Mouse (Mus musculus) MEL (cell line): Measurements from ENCODE around the gene Asb16. TPM values are rescaled to one million over a fixed set of nuclear protein-coding genes. Genes with fewer than 3 reads are reported as not detected.

Experiments
- DNase-seq: peaks from one replicate; pipeline ENCODE4 v3.0.0; 2011; ENCODE audit warnings: low read depth, low spot score
- H3K27ac ChIP-seq: 2 replicates; pipeline ENCODE4 v1.5.1; 2012; ENCODE audit warnings: low read depth, mild to moderate bottlenecking, control low read depth, low read length, moderate library complexity; ENCODE audit not compliant: control insufficient read depth
- H3K27me3 ChIP-seq, 2 experiments: fragments of 150-350 bp in 1 of 2; sonication (generic) in 1 of 2; 2 replicates each; pipeline ENCODE4 v1.6.1; 2012; ENCODE audit warnings: low read length in 2 of 2, mild to moderate bottlenecking in 2 of 2, improper control_type of control experiment in 1 of 2, moderate library complexity in 1 of 2; ENCODE audit not compliant: insufficient read depth in 2 of 2, control insufficient read depth in 1 of 2
- H3K36me3 ChIP-seq, 2 experiments: 2 replicates each; pipeline ENCODE4 v1.6.1; 2012 to 2014; ENCODE audit warnings: low read length in 2 of 2, improper control_type of control experiment in 1 of 2, inconsistent platforms in 1 of 2, mild to moderate bottlenecking in 1 of 2; ENCODE audit not compliant: insufficient read depth in 2 of 2, control insufficient read depth in 1 of 2
- H3K4me1 ChIP-seq, 2 experiments: fragments of 150-350 bp in 1 of 2; sonication (generic) in 1 of 2; 2 replicates each; pipeline ENCODE4 v1.6.1; 2012; ENCODE audit warnings: low read length in 2 of 2, improper control_type of control experiment in 1 of 2, mild to moderate bottlenecking in 1 of 2; ENCODE audit not compliant: insufficient read depth in 2 of 2, control insufficient read depth in 1 of 2
- H3K4me3 ChIP-seq, 2 experiments: fragments of 150-350 bp in 1 of 2; sonication (generic) in 1 of 2; 2 replicates each; pipeline ENCODE4 v1.5.1; 2012; ENCODE audit warnings: low read depth in 2 of 2, low read length in 2 of 2, mild to moderate bottlenecking in 2 of 2, moderate library complexity in 2 of 2, control low read depth in 1 of 2, improper control_type of control experiment in 1 of 2; ENCODE audit not compliant: control insufficient read depth in 1 of 2, insufficient read depth in 1 of 2
- H3K79me2 ChIP-seq: 2 replicates; pipeline ENCODE4 v1.6.1; 2012; ENCODE audit warnings: mild to moderate bottlenecking, low read length, moderate library complexity; ENCODE audit not compliant: control insufficient read depth, poor library complexity, insufficient read depth
- H3K9ac ChIP-seq: 2 replicates; pipeline ENCODE4 v1.6.1; 2012; ENCODE audit warnings: low read depth, mild to moderate bottlenecking, control low read depth, low read length, moderate library complexity; ENCODE audit not compliant: control insufficient read depth, poor library complexity, severe bottlenecking
- H3K9me3 ChIP-seq: fragments of 150-350 bp; sonication (generic); replicated peaks from 2 replicates; pipeline ENCODE4 v1.6.1; 2012; ENCODE audit warnings: mild to moderate bottlenecking, low read length, improper control_type of control experiment, moderate library complexity; ENCODE audit not compliant: insufficient read depth
- BHLHE40 ChIP-seq: IDR thresholded peaks from 2 replicates; pipeline ENCODE4 v1.6.1; 2012; ENCODE audit warnings: low read depth, mild to moderate bottlenecking, inconsistent platforms, low read length, improper control_type of control experiment, borderline replicate concordance
- CHD1 ChIP-seq: IDR thresholded peaks from 2 replicates; pipeline ENCODE4 v1.6.1; 2012; ENCODE audit warnings: low read depth, mild to moderate bottlenecking, inconsistent platforms, low read length, improper control_type of control experiment
- CTCF ChIP-seq, 3 experiments: IDR thresholded peaks in 2 of 3; conservative IDR thresholded peaks in 1 of 3; 2 replicates each; pipeline ENCODE4 v1.5.1; 2011 to 2012; ENCODE audit warnings: low read length in 3 of 3, low read depth in 2 of 3, mild to moderate bottlenecking in 2 of 3, improper control_type of control experiment in 1 of 3, inconsistent platforms in 1 of 3, mixed read lengths in 1 of 3, moderate library complexity in 1 of 3; ENCODE audit not compliant: control insufficient read depth in 1 of 3, insufficient read depth in 1 of 3, poor library complexity in 1 of 3, severe bottlenecking in 1 of 3
- EP300 ChIP-seq, 2 experiments: IDR thresholded peaks; 2 replicates each; pipeline ENCODE4 v1.6.1; 2011; ENCODE audit warnings: improper control_type of control experiment in 2 of 2, low read length in 2 of 2, low read depth in 1 of 2, mild to moderate bottlenecking in 1 of 2
- GABPA ChIP-seq: IDR thresholded peaks from 2 replicates; pipeline ENCODE4 v1.6.1; 2012; ENCODE audit warnings: low read depth, mild to moderate bottlenecking, inconsistent platforms, low read length, improper control_type of control experiment, moderate library complexity
- GATA1 ChIP-seq: IDR thresholded peaks from 2 replicates; pipeline ENCODE4 v1.6.1; 2011; ENCODE audit warnings: low read depth, low read length, improper control_type of control experiment
- KAT2A ChIP-seq: conservative IDR thresholded peaks from 2 replicates; pipeline ENCODE4 v1.6.1; 2012; ENCODE audit warnings: low read depth, low read length, improper control_type of control experiment, inconsistent platforms
- MAFK ChIP-seq: IDR thresholded peaks from 2 replicates; pipeline ENCODE4 v1.6.1; 2011; ENCODE audit warnings: low read depth, mild to moderate bottlenecking, low read length, improper control_type of control experiment, borderline replicate concordance
- MAX ChIP-seq: IDR thresholded peaks from 2 replicates; pipeline ENCODE4 v1.6.1; 2011; ENCODE audit warnings: low read length, improper control_type of control experiment
- MAZ ChIP-seq: IDR thresholded peaks from 2 replicates; pipeline ENCODE4 v1.6.1; 2012; ENCODE audit warnings: low read depth, mild to moderate bottlenecking, inconsistent platforms, low read length, improper control_type of control experiment
- NELFE ChIP-seq: IDR thresholded peaks from 2 replicates; pipeline ENCODE4 v1.6.1; 2011; ENCODE audit warnings: low read depth, low read length, improper control_type of control experiment
- NRF1 ChIP-seq: IDR thresholded peaks from 2 replicates; pipeline ENCODE4 v1.6.1; 2014; ENCODE audit warnings: low read depth, mild to moderate bottlenecking, inconsistent platforms, low read length, improper control_type of control experiment, moderate library complexity; ENCODE audit not compliant: poor library complexity, insufficient read depth, severe bottlenecking
- POLR2AphosphoS5 ChIP-seq: IDR thresholded peaks from 2 replicates; pipeline ENCODE4 v1.6.1; 2012; ENCODE audit warnings: low read depth, borderline replicate concordance, mild to moderate bottlenecking, inconsistent platforms, low read length, moderate library complexity, mixed read lengths
- SIN3A ChIP-seq: IDR thresholded peaks from 2 replicates; pipeline ENCODE4 v1.6.1; 2012; ENCODE audit warnings: low read length, improper control_type of control experiment, inconsistent platforms
- SMC3 ChIP-seq: IDR thresholded peaks from 2 replicates; pipeline ENCODE4 v1.6.1; 2011; ENCODE audit warnings: low read depth, low read length, improper control_type of control experiment
- TCF12 ChIP-seq: IDR thresholded peaks from 2 replicates; pipeline ENCODE4 v1.6.1; 2014; ENCODE audit warnings: low read depth, mild to moderate bottlenecking, inconsistent platforms, low read length, improper control_type of control experiment, moderate library complexity
- ZC3H11A ChIP-seq: IDR thresholded peaks from 2 replicates; pipeline ENCODE4 v1.6.1; 2012; ENCODE audit warnings: low read depth, mild to moderate bottlenecking, inconsistent platforms, low read length, improper control_type of control experiment
- ZKSCAN1 ChIP-seq: IDR thresholded peaks from 2 replicates; pipeline ENCODE4 v1.6.1; 2012; ENCODE audit warnings: low read depth, mild to moderate bottlenecking, inconsistent platforms, low read length, improper control_type of control experiment, moderate library complexity
- polyA plus RNA-seq, 2 experiments: library from polyadenylated mRNA; stranded (reverse) in 1 of 2; unstranded in 1 of 2; fragments of >175 nt in 1 of 2; fragments of >200 nt in 1 of 2; gene quantifications; 2 replicates each; pipeline versions ENCODE4 v1.2.1 to v1.2.4; 2012; ENCODE audit warnings: low replicate concordance in 2 of 2, low read depth in 1 of 2; ENCODE audit not compliant: insufficient read length in 2 of 2, insufficient read depth in 1 of 2, missing spikeins in 1 of 2
- total RNA-seq: library from RNA; depleted of rRNA; stranded (reverse); fragments of 300-350 nt; gene quantifications from 2 replicates; pipeline ENCODE4 v1.2.3, GENCODE M21; 2012

Asb16 gene
- total and polyA plus RNA-seq, 3 experiments = 4.4 to 8.5 TPM; not detected in 1

- Histone ChIP-seq H3K4me3 (no peak overlapping the region), H3K4me1 (peaks cover 4 to 18% of the 10 kb centered on the region in 2 experiments), H3K79me2 (peaks cover 35% of the 10 kb centered on the region), H3K9me3 (no peaks in the 10 kb centered on the region), H3K27ac (no peak overlapping the region), H3K27me3 (no peaks in the 10 kb centered on the region), H3K9ac (no peak overlapping the region), H3K36me3 (peaks cover 4 to 18% of the 10 kb centered on the region in 2 experiments; a peak in 3 of 4 replicates)
- DNase-seq = no peak
- TF ChIP-seq BHLHE40 = no peak
- no peak for TF ChIP-seq GATA1
- no peak for TF ChIP-seq POLR2AphosphoS5
- TF ChIP-seq NRF1 = no peak
- TF ChIP-seq GABPA = no peak
- TF ChIP-seq KAT2A = no peak
- TF ChIP-seq CTCF (IDR thresholded peaks at IDR 0.05 in 2 of 3, conservative IDR thresholded peaks at IDR 0.05 in 1 of 3; ENCODE audit: control insufficient read depth in 1 of 3, insufficient read depth in 1 of 3, low read depth in 2 of 3, low read length in 3 of 3, poor library complexity in 1 of 3, severe bottlenecking in 1 of 3) = no peak
- no peak for TF ChIP-seq TCF12
- TF ChIP-seq CHD1 = no peak
- TF ChIP-seq MAX = no peak
These were observed 44.0 kb downstream of the Asb16 start for GRCm38 (mm10) chr11:102312586-102312985.

DNA sequence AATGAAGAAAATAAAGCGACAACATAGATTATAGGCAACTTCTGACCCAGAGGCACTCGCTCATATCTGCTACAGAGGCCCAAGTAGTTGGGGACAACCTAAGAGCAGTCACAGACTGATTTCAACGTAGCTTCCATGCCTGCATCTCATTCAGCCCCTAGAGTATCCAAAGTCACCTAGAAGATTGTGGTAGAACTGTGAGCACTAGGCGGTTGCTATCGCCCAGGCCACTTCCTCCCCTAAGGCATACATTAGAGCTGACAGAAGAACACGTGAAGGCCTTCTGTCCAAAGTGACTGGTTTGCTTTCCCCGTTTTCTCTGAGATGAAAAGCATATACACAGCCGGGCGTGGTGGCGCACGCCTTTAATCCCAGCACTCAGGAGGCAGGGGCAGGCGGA lies 45.8 kb downstream of the Asb16 start:
- H3K27ac ChIP-seq = no peak overlapping the region
- no peak for TF ChIP-seq ZC3H11A
- no peak for TF ChIP-seq MAZ
- TF ChIP-seq NRF1 = no peak
- TF ChIP-seq EP300 (IDR thresholded peaks at IDR 0.05; ENCODE audit: low read depth in 1 of 2, low read length in 2 of 2) = no peak
- no peak for TF ChIP-seq SIN3A
- no peak for TF ChIP-seq NELFE
- TF ChIP-seq ZKSCAN1 = no peak
- no peak for TF ChIP-seq GABPA
- TF ChIP-seq SMC3 = no peak
- TF ChIP-seq CHD1 = no peak; the same call in 1 of the 2 replicates
- no peak for TF ChIP-seq MAFK
- H3K79me2 ChIP-seq = peaks cover 52% of the 10 kb centered on the region
- no peak overlapping the region for H3K9ac ChIP-seq
- H3K27me3 ChIP-seq = no peaks in the 10 kb centered on the region
- peaks cover 4 to 15% of the 10 kb centered on the region in 2 experiments; a peak in 3 of 4 replicates for H3K36me3 ChIP-seq
- peaks cover 4 to 18% of the 10 kb centered on the region in 2 experiments for H3K4me1 ChIP-seq
- H3K4me3 ChIP-seq = no peak overlapping the region
- DNase-seq = no peak
- no peaks in the 10 kb centered on the region for H3K9me3 ChIP-seq
